Mouse (Mus musculus) right cerebral cortex, postnatal 36 days (tissue): Measurements from ENCODE around the gene Sox13.

Experiments used
- DNase-seq, 2 experiments: peaks; one replicate each; pipeline ENCODE4 v3.0.0; 2022; ENCODE audit warnings: low spot score in 2 of 2, mixed read lengths in 1 of 2

The Sox13 gene

GRCm38 (mm10) chr1:133431133-133431532 is 7.0 kb upstream of the Sox13 start:
- DNase-seq = no peak

- DNase-seq = no peak
Observed at GRCm38 (mm10) chr1:133424547-133425140, 467 bp upstream of the Sox13 start.

GRCm38 (mm10) chr1:133423166-133423542 is 1.0 kb downstream of the Sox13 start:
- no peak for DNase-seq

GRCm38 (mm10) chr1:133422615-133423161 is 1.5 kb downstream of the Sox13 start:
- no peak for DNase-seq

- no peak for DNase-seq
Observed at GRCm38 (mm10) chr1:133421975-133422570, 2.1 kb downstream of the Sox13 start.

DNA sequence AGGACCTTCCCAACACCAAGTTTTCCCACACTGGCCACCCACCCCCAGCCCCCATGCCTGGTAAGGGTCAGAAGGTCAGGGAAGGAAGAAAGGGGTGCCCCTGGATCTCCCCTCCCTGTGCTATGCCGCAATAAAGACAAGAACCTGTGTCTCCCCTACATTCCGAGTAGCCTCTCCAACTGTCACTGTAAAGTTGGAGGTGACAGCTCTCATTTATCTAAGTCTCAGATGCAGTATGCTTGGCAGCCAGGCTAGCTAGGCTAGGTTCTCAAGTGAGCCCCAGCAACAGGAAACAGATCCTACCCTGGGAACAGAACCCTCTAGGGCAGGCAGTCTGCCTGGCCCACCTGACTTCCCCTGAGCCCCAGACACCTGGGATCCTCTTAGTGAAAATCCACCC is 3.1 kb downstream of the Sox13 start:
- DNase-seq = no peak

DNA sequence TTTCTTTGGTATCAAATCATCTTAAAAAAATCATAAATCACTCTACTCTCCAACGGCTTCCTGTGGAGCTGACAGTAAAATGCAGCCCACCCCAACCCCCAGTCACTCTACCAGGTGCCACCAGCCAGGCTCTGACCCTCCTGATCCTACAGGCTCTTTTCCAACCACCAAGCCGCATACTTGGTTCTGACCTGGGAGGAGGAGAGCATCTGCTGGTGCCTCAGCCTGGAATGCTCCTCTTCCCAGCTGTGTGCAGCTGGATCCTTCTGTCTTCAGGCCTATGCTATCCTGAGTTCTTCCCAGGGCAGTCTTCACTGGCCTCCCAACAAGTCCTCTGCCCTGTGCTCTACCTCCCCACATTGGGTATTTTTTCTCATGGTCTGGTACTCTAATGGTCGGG is 3.7 kb downstream of the Sox13 start:
- DNase-seq = no peak

- no peak for DNase-seq
Observed at GRCm38 (mm10) chr1:133419178-133419834, 4.9 kb downstream of the Sox13 start.

GRCm38 (mm10) chr1:133418164-133418800 is 5.9 kb downstream of the Sox13 start:
- no peak for DNase-seq

DNA sequence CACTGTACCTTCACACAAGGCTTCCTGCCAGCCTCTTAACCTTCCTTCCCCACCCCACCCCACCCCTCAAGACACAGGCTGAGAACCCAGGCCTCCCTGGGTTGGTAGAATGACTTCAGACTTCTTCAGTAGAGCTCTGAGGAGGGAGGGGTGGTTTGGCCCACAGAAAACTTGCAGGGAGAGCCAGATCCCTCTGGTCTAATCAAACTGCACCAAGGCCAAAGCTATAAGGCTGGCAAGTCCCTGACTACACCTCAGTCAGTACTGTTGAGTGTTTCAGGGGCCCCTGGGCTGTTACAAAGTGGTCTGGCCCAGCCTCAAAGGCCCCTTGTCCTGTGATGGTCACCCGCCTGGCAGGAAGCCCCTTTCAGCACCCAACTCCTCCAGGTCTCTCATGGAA is 6.6 kb downstream of the Sox13 start:
- no peak for DNase-seq

DNA sequence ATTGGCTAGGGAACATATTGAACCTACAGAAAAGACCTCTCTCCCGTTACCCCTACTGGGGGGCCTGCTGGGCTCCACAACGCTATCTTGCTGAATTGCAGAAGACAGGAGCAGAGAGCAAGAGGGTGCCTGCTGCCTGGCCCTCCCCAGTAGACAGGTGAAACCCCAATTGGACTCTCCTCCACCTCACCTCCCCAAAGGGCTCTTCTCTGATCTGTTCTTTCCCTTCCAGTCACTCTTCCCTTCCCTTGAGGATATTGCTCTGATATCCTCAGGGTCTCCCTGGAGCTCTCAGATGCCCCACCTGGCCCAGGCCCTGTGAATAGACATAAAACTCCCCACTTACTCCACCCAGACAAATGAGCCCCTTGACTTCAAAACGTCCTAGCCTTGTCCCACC is 7.1 kb downstream of the Sox13 start:
- no peak for DNase-seq

DNA sequence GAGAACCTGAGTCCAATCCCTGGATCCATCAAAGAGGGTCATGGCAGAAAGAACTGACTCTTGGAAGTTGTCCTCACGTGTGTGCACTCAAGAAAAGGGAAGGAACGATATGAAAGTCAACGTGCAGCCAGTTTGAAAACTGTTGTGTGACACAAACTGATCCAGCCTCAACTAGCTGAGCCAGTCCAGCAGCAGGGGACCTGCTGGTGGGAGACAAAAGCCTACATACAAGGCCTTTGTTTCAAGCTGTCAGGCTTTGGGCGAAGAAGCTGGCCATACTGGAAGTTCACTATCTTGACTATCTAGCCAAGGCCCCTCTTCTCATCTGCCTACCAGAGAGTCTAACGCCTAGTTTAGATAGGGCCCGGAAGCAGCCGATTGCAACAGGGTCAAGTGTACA is 7.7 kb downstream of the Sox13 start:
- no peak for DNase-seq

GRCm38 (mm10) chr1:133415505-133415904 is 8.7 kb downstream of the Sox13 start:
- no peak for DNase-seq

GRCm38 (mm10) chr1:133415086-133415485 is 9.1 kb downstream of the Sox13 start:
- no peak for DNase-seq

GRCm38 (mm10) chr1:133412941-133413340 is 11.2 kb downstream of the Sox13 start:
- no peak for DNase-seq

GRCm38 (mm10) chr1:133411506-133412147 is 12.6 kb downstream of the Sox13 start:
- DNase-seq = no peak

DNA sequence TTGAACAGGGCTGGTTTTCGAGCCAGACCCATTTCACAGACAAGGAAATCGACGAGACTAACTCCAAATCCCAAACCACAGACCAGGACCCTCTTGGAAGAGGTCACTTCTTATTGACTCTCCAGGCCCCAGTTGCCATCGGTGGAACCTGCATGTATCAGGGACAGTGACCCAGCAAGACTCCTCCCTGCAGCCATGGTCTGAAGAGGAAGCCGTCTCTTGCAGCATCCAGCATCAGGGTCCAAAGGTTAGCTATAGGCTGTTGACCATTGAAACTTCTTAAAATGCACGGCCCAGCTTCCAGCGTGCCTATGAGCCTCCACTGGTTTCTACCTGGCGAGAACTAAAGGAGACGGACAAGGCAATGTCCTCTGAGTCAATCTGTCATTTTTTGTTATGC is 14.4 kb downstream of the Sox13 start:
- no peak for DNase-seq

- DNase-seq = no peak
Observed at GRCm38 (mm10) chr1:133408880-133409516, 15.2 kb downstream of the Sox13 start.

GRCm38 (mm10) chr1:133408321-133408720 is 15.9 kb downstream of the Sox13 start:
- no peak for DNase-seq

- no peak for DNase-seq
Observed at GRCm38 (mm10) chr1:133407436-133407835, 16.7 kb downstream of the Sox13 start.

DNA sequence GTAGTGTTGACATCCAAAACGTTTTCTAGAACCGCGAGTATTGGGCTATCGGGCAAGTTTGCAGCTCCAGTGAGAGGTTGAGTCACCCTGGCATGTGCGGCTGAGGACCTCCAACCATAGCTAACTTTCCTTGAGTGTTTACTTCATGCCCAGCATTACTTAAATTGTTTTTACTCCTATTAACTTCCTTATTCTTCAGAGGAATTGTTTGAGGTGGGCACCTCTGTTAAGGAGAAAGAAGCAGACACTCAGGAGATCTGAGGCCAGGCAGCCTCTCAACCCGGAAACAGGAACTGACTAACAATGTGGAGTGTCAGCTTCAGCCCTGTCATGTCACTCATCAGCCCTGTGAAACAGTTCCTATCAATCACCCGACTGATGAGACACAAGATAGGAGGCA is 17.6 kb downstream of the Sox13 start:
- no peak for DNase-seq

DNA sequence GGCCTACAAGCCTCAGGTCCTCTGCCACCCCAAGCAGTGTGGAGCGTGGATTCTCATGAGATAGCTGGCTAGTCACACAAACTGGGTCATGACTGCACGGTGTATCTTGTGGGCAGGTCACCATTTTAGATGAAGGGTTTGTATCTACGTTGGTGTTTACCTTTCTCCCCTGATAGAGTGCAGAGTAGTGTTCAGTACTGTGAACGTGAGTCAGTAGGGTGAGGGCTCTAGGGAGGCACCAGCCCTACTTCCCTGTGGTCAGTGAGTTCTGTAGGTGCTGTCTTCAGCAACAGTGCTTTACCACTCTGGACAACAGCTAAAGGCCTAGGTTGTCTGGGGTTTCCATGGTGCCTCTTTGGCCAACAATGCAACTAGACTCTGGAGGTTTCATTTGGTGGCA is 20.2 kb downstream of the Sox13 start:
- no peak for DNase-seq
